Mouse (Mus musculus): Measurements from ENCODE around the gene Lancl1.

Lancl1 gene

DNA sequence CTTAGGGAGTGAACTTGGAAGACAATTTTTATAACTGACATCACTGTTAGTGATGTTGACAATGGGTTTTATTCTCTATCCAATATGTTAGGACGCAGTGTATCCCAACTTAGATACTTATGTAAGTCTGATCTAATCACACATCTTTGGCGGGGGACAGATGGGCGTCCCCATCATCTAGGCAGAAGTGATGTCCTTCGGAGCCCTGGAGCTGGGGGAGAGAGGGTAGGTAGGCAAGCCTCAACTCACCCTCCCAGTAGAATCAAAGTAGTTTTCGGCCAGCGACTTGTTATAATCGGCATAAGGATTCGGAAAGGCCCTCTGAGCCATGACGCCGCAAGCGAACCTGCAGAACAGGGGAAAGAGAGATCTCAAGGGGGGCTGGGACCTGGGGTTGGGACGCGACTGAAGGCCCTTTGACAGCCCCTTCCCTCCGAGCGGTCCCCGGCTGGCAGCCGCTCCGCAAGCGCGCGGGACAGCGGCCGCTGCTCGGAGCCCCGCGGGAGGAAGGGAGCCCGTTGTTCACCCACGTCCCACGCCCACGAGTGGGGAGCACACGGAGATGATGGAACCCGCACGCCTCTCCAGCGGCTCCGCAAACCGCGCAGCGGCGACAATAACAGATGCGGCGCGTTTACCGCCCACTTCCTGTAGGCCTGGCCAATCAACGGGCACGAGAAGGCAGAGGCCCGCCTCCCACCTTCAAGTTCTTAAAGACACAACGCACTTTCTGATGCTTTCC is at the start of gene Lancl1:
Gene Lancl1 (minus strand): TSS at position 627 of the 742 bp plus-strand sequence.
- DNase-seq (ENCODE audit: extremely low spot score, low read depth, low spot score), result peak; percentile 37

DNA sequence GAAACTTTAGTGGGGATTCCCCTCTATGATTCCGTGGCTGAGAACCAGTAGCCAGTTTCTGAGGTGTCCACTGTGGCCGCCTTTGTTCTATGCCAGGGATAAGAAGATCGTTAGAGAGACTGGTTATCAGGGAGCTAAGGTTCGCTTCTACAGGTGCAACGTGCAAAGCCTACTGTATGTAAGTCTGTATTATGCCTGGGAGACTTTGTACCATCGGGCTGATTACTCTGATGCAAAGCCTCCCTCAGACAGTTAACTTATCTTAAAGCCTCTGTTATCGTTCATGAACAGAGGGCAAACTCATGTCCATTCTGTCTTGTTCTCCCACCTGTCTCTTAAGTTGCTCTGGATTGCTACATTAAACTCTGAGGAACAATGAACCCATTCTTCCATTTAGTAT is 40.5 kb upstream of the Lancl1 start:
- DNase-seq (ENCODE audit: extremely low spot score, low read depth, low spot score), result no peak

DNA sequence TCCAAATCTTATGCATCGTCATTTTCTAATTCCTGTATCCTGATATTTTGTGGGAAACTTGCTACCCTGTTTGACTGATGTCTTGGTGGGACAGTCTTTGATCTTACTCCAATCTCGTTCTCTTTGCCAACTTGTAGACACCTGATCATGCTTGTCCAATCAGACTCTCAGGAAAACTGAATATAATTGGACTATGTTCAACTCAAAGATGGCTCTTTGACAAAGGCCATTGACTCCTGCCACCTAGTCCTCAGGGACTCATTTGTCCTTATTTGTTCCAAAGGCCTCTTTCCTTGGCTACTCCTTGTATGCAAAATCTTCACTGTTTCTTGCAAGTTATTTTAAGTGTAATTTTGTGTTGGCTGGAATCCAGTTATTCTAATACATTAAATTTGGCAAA is 40.0 kb upstream of the Lancl1 start:
- DNase-seq (ENCODE audit: extremely low spot score, low read depth, low spot score), result no peak

DNA sequence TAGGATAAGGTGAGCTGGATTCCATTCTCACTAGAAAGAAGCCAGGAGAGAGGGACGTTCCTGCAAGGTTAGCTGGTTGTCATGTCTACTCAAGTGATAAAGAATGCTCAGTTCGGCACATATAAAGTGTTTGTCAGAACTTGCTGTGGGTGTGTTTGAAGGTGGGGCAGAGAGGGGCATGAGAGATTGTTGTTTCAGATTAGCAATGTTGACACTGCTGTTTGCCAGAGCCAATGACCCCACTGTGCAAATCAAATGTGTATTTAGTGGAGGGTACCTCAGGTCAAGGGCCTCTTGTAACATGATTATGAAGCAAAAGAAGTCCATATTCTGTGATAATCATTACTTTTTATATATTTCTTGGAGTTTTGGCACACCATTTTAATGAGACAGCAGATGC is 39.1 kb upstream of the Lancl1 start:
- no peak for DNase-seq (ENCODE audit: extremely low spot score, low read depth, low spot score)

DNA sequence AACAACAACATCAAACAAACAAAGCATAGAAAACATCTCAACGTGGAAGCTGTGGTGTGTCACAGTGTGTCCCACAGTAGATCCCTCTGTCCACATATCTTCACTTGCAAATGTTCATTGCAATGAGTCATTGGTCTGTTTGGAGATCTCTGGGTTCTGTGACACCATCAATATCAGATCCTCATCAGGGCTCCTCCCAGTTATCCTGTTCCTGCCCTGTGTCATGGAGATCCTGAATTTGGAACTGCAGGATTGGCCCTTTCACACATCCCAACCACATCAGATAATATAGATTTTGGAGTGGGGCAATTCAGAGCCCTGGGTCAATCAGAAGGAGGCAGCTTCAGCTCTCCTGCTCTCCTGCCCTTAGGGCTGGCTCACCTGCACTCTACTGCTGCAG is 28.9 kb upstream of the Lancl1 start:
- no peak for DNase-seq (ENCODE audit: extremely low spot score, low read depth, low spot score)

DNA sequence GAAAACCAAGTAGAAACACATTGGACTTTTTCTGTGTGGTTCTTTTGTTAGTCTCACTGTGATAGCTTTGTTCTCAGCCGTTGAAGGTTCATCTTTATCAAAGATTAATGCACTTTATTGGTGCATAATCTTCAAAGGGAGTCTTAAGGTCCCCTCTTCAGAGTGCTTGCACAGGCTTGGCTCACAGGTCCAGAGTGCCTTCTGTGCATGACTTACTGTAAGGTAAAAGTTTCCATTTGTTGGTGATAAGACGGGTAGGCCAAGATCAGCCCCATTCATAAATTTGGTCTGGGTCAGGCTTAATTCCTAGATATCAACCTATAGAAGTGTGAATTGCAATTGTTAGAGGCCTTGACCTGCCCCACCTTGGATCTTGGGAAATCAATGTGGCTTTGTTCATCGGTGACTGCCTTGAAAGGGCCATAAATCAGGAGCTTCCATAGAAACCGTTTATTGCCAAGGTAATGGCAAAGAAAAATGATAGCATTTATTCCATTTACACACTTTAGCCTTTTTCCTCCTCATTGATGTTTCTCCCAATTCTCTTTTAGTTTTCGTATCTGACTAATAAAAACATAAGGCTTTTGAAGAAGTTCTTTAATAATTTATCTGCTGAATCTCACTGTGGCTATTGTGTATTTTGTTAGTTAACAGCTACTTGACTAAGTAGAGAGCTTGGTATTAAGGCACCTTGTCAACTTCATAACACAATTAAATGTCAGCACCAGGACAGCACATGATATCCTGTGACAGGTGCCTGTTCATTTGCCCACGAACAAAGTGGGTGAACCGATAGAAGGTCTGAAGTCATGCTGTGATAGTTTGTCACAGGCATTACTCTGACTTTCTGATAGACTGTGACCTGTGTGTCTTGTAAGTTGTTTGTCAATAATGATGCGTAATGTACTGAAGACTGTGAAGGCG is 26.9 kb upstream of the Lancl1 start:
- DNase-seq (ENCODE audit: extremely low spot score, low read depth, low spot score), result no peak

DNA sequence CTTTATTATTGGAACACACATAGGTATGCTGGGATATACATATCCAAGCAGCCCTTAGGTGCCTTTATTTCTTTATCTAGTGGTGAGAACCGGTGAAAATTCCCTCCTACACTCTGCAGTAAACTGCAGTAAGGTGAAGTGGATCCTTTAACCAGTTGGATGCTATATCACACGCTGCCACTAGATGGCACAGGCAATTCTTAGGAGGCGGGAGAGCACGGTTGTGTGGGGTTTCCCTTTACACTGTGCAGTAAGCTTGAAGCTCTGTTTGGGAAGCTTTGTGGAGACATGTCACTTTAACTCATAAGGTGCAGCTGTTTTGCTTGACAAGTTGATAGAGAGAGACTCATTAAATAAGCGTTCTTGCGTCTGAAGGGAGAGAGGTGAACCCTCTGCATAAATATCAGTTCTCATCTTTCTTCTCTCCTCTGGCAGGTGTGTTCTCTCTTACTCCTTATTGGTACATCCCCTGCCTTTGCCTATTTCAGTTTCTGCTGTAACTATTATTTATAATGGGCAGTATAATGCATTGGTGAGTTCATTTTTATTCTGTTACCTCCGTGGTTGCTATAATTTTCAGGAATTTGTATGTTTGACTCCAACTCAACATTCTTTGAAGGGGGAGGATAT is 22.9 kb upstream of the Lancl1 start:
- peak; percentile 52 for DNase-seq (ENCODE audit: extremely low spot score, low read depth, low spot score)

DNA sequence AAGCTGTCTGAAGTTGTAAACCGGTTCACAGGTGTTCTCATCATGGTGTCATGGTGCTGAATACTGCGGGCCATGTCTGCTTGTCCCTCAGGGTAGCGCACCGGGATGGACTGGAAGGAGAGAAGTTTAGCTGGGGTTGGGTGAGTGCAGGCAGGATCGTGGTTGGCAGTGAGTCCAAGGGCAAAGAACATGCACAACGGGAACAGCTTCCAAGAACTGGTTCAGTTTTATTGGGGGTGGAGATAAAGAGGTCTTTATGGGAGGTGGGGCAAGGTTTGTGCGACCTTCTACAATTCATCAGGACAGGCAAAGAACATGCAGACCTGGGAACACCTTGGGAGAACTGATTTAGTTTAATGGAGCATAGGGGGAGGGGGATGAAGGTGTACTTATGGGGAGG is 17.1 kb upstream of the Lancl1 start:
- DNase-seq (ENCODE audit: extremely low spot score, low read depth, low spot score), result no peak

DNA sequence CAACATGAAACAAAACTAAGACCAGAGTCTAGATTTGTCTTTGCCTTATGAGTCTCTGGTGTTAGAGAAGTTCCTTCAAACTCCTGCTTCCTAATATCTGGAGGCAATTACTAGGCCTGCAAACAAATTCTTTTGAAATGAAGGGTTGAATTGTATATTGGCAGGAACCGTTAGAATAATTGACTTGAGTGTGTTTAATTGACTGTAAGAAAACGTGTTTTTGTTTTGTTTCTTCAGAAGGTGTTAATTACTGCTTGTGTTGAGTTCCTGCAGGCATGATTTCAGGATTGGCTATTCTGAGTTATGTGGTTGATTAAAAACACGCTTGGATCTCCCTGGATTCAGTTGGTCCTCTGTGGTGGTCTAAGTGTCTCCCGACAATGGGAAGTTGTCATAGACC is 14.0 kb upstream of the Lancl1 start:
- DNase-seq (ENCODE audit: extremely low spot score, low read depth, low spot score), result no peak

DNA sequence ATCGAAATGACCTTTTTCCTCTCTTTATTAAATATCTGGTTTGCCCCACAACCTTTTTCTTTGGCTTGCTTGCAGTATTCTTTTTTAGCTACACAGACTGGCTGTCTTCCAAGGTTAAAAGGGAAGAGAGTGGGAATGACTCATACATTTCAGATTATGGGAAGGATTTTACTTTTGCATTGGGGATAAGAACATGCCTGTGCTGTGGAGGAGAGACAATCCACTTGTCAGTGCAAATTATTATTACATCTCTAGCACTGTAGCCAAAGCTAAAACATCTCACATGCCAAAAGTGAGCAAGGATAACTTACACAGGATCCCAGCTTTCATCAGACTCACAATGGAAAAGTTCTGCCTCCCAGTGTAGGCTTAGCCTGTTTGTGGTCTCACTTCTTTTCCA is 10.9 kb upstream of the Lancl1 start:
- no peak for DNase-seq (ENCODE audit: extremely low spot score, low read depth, low spot score)

DNA sequence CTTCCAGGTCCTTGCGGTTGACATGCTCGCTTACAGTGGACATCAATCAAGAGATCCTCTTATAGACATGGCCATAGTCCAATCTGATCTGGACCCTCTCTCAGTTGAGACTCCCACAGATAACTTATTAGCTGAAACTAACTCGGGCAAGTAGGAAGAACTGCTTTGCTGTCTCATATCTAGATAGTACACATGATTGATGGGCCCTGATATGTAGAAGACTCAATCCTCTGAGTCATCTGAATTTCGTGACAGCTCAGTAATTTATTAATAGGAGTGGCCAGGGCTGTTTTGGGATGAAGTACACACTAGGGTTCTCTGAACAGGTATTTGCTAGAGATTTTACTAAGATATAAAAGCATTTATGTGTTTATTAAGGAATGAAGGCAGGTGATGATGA is 10.0 kb upstream of the Lancl1 start:
- no peak for DNase-seq (ENCODE audit: extremely low spot score, low read depth, low spot score)

DNA sequence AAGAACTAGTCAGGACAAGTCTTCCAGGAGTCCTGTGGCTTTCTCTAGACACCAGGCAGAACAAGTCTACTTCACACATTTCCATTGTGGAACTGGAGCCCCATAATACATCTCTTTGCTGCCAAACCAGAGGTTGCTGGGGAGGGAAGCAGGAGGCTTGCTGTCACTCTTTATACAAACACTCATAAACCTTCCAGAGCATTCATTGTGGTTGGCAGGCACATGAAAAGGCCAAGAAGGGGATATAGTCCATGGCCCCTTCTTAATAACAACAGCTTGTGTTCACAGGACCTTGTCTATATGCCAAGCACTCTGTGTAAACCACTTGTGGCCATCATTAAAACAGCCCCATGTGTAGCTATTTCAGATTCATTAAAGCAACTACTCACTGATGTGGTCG is 6.4 kb upstream of the Lancl1 start:
- peak; percentile 24 for DNase-seq (ENCODE audit: extremely low spot score, low read depth, low spot score)

DNA sequence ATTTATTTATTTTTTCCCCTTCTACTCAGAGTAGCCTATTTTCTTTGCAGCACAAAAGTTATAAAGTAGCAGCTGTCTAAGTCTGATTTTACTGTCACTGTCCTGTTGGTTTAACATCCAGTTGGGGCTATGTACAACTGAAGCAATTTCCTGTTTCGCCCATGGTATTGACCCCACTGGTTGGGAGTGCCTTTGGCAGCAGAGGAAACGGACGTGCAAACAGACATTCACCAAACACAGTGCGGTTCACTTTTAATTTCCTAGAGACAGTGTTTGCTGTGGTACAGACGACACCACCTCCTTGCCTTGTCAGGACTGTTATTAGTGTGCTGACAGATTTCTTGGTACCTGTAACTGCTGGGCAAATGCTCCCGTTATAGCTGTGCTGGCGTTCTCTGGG is 3.9 kb upstream of the Lancl1 start:
- no peak for DNase-seq (ENCODE audit: extremely low spot score, low read depth, low spot score)

DNA sequence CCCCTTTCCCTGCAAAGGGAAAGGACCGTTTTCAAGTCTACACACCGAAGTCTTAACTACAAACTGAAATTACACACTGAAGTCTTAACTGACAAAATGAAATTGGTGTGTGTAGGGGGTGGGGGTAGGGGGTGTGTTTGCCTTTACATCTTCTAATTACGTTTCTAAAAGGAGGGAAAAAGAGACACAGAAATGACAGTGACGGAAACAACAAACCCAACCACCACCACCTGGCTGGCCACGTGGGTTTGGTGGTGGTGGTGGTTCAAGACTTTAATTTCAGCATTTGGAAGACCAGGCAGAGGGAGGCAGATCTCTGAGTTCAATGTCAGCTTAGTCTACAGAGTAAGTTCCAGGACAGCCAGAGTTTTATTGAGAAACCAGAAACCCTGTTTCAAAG is 411 bp upstream of the Lancl1 start:
- DNase-seq (ENCODE audit: extremely low spot score, low read depth, low spot score), result no peak

DNA sequence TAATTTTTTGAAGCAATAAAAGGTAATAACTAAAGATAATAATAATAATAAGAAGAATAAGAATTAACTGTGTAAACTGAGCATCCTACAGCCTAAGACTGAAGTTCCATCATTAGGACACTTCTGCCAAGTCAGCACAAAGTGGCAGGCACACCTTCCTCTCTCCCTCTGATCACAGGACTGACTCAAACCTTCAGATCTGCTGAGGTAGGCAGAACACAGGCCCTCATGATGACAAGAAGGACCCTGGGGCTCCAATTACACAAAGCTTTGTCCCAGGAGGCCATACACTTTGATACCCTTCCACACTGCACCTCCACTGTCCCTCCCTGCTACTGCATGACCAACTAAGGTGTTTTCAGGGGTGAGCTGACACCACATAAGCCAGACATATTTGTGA is 1.5 kb downstream of the Lancl1 start:
- no peak for DNase-seq (ENCODE audit: extremely low spot score, low read depth, low spot score)

DNA sequence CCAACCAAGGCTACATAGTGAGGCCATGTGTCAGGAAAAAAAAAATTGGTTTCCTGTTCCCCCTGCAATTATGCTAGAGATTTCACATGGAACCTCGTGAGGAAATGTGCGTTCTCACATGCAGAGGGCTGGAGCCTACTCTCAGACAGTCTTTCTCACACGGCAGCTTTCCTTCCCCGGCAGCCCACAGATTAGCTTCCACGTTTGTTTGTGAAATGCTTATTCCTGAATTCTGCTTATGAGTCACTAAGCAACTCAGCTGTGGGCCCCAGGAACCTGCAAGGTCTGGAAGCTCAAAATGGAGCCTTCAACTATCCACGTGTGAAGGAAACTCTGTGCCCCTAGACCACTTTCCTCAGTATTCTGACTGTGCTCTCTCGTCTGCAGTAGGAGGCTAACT is 5.4 kb downstream of the Lancl1 start:
- no peak for DNase-seq (ENCODE audit: extremely low spot score, low read depth, low spot score)

DNA sequence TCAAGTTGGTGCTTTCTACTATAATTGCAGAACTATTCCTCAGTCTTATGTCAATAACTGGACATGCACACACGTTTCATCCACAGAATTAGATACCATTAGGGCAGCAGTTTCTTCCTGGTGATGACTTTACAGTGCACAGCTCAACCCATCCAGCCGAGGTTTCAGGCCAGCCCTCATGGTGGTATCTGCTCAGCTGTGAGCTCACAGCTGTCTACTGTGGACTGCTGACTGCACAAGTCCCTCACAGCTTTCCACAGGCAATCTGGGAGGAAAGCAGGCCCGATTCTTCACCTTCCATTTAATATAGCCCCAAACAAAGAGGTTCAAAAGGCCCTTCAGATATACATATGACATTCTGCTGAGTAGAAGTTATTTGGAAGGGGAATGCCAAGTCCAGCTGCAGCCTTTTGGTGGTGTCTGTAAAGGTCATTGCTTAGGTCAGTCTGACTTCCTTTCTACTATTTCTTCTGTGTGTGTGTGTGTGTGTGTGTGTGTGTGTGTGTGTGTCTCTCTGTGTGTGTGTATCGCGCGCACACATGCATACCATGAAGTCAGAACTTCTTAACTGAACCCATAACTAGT is 11.7 kb downstream of the Lancl1 start:
- DNase-seq (ENCODE audit: extremely low spot score, low read depth, low spot score), result no peak

DNA sequence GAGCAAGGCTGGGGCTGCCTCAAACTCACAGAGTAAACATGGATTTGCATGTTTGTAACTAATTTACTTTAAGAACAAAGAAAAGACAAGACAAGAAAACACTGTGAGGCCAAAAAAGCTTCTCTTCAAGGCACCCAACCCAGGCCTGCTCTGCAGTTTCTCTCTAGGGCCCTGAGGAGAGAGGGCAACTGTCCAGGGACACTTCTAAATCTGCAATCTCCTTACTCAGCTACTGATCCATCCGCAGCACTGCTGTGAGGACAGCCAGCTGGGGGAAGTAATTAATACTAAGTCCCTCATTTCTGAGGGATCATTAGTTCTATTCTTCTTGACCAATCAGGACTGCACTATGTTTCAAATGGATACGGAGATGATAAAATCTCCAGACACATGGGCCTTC is 12.5 kb downstream of the Lancl1 start:
- no peak for DNase-seq (ENCODE audit: extremely low spot score, low read depth, low spot score)

DNA sequence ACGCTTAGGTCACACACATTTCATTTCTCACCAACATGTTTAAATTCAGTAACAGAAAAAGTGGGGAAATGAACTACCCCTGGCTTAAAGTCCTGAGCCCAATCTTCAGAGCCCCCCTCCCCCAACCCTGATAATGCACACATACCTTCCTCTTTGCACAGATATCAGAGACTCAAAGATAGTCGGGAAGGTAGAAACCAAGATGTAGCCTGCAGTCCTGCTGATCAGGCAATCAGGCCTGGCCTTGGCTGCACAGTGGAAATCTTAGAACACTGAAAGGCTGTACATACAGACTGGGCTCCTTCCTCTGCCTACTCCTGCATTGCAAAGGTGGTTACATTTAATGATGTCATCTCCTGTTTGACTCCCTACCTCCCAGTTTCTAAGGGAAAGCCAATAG is 15.9 kb downstream of the Lancl1 start:
- no peak for DNase-seq (ENCODE audit: extremely low spot score, low read depth, low spot score)

DNA sequence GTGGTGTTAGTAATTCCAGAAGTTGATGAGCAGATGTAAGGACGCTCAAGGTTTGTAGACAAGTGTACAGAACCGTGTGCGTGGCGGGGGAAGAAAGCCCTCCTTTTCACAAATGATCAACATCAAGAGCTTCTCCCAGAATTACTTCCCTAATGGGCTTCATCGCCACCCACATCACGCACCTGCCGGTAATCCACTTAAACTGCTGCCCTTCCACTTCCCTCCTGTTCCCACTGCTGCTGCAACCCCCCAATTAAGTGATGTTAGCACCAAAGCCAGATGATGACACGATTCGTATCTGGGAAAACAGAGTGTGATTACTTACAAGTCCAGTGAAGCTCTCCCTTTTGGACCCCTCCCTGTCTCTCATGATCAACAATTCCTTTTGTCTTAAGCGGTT is 16.6 kb downstream of the Lancl1 start:
- no peak for DNase-seq (ENCODE audit: extremely low spot score, low read depth, low spot score)

DNA sequence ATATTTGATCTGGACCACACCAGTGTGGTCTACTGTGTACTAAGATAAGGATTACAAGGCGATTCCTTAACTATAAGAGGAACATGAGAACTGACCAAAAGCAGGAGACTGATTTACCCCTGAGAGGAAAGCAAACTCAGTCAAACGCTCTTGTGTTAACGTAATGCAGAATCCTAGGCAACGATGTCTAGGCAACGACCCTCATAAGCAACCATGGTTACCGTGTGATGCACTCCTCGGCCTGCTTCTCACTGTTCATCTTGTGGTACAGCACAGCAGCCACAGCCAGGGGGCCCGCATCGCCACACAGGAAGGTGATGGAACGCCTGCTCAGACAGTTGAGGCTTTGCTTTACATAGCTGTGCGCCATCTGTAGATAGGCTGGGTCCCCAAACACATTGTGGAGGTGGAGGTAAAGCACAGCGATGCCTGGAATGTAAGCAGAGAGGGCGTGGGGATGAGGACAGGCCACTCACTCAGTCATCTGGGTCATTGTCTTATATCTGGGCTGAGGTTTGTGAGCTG is 18.0 kb downstream of the Lancl1 start:
- DNase-seq (ENCODE audit: extremely low spot score, low read depth, low spot score), result no peak

All from hindlimb bud, embryonic 11.5 days (tissue).